Mouse (Mus musculus): ENCODE results near the gene Mxd3. TPM values are rescaled to one million over a fixed set of nuclear protein-coding genes. Genes with fewer than 3 reads are reported as not detected.

Gene Mxd3
- polyA plus RNA-seq, 1 experiment from 2014 or later: 8.5 TPM

DNA sequence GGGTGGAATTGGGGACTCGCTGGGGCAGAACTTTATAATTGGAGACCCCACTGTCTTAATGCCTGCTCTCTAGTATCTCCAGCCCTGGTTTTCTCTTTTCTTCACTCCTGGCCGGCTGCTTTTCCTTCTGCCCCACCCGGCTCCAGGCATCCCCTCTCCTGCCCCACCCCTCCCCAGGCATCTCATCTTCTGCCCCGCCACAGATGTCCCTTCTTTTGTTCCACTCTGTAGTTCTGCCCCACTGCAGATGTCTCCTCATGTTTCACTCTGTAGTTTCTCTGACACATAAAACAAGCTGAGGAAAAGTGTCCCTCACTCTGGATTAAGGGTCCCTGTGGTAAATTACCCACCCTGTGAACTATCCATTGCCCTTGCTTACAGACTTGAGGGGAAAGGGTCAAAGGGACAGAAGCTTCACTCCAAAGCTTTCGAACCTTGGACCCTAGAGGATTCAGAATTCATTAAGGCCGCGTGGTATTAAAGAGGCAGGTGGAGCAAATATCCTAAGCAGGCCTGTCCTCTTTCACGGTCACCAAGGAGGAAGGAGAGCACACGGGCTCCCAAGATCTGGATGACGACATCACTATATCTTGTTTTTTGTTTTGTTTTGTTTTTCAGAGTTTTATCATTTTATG lies 7.8 kb upstream of the Mxd3 start:
- no peak overlapping the region for H3K4me3 ChIP-seq (ENCODE audit: low read depth, low read length)
- no peak overlapping the region for H3K9ac ChIP-seq (ENCODE audit: low read depth, low read length)
- H3K27ac ChIP-seq (ENCODE audit: low read depth, low read length): no peak overlapping the region
- H3K9me3 ChIP-seq (ENCODE audit: control insufficient read depth): no peaks in the 10 kb centered on the region
- no peaks in the 10 kb centered on the region for H3K4me1 ChIP-seq (replicated peaks; ENCODE audit: control insufficient read depth, insufficient read depth, low read length)
- no peak for ATAC-seq
- no peak overlapping the region for H3K4me2 ChIP-seq (replicated peaks; ENCODE audit: low read depth)
- TF ChIP-seq CTCF (IDR thresholded peaks at IDR 0.05; ENCODE audit: low read depth): no peak
- WGBS: 56% methylated on average over 10 of the region's 10 CpGs
- no peaks in the 10 kb centered on the region for H3K27me3 ChIP-seq (replicated peaks; ENCODE audit: control insufficient read depth, insufficient read depth, low read length)
- H3K36me3 ChIP-seq (ENCODE audit: control insufficient read depth, insufficient read depth): no peaks in the 10 kb centered on the region

DNA sequence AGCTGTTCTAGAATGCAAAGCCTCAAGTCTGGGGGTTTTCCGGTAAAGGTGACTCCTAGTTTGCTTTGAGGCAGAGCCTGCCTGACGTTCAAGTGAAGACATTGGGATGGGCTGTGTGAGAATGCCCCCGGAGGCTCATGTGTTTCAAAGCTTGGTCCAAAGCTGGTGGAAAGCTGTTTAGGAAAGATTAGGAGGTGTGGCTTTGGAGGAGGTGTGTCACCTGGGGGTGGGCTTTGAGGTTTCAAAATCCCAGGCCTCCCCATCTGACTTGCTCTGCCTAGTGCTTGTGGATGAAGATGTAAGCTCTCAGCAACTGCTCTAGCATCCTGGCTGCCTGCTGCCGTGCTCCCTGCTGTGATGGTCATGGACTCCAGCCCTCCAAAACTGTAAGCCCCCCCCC lies 6.1 kb upstream of the Mxd3 start:
- Histone ChIP-seq H3K9ac (ENCODE audit: low read depth, low read length) (no peak overlapping the region), H3K27ac (ENCODE audit: low read depth, low read length) (no peak overlapping the region), H3K4me3 (ENCODE audit: low read depth, low read length) (no peak overlapping the region), H3K4me1 (replicated peaks; ENCODE audit: control insufficient read depth, insufficient read depth, low read length) (no peaks in the 10 kb centered on the region), H3K9me3 (ENCODE audit: control insufficient read depth) (no peaks in the 10 kb centered on the region), H3K36me3 (ENCODE audit: control insufficient read depth, insufficient read depth) (no peaks in the 10 kb centered on the region), H3K4me2 (replicated peaks; ENCODE audit: low read depth) (no peak overlapping the region), H3K27me3 (replicated peaks; ENCODE audit: control insufficient read depth, insufficient read depth, low read length) (no peaks in the 10 kb centered on the region)
- TF ChIP-seq CTCF (IDR thresholded peaks at IDR 0.05; ENCODE audit: low read depth): no peak
- WGBS: 85% methylated on average over 4 of the region's 4 CpGs
- ATAC-seq: no peak

DNA sequence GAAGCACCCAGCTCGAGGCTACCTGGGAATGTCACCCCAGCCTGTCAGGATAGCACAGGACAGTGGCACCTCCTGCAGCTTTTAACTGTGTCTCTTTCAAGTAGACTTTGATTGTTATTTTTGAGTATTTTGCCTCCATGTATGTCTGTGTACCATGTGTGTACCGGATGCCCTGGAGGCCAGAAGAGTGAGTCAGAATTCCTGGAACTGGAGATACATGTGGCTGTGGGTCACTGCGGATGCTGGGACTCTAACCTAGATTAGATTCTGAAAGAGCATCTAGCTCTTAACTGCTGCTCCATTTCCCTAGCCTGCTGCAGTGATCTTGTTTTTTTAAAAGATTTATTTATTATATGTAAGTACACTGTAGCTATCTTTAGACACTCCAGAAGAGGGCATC lies 2.7 kb upstream of the Mxd3 start:
- Histone ChIP-seq H3K9me3 (ENCODE audit: control insufficient read depth) (no peaks in the 10 kb centered on the region), H3K4me1 (replicated peaks; ENCODE audit: control insufficient read depth, insufficient read depth, low read length) (peaks cover 8% of the 10 kb centered on the region), H3K9ac (ENCODE audit: low read depth, low read length) (no peak overlapping the region), H3K27me3 (replicated peaks; ENCODE audit: control insufficient read depth, insufficient read depth, low read length) (no peaks in the 10 kb centered on the region), H3K27ac (ENCODE audit: low read depth, low read length) (no peak overlapping the region), H3K36me3 (ENCODE audit: control insufficient read depth, insufficient read depth) (no peaks in the 10 kb centered on the region), H3K4me2 (replicated peaks; ENCODE audit: low read depth) (no peak overlapping the region), H3K4me3 (ENCODE audit: low read depth, low read length) (no peak overlapping the region)
- ATAC-seq: no peak
- 86% methylated on average over 3 of the region's 3 CpGs for whole genome bisulfite sequencing
- no peak for TF ChIP-seq CTCF (IDR thresholded peaks at IDR 0.05; ENCODE audit: low read depth)

DNA sequence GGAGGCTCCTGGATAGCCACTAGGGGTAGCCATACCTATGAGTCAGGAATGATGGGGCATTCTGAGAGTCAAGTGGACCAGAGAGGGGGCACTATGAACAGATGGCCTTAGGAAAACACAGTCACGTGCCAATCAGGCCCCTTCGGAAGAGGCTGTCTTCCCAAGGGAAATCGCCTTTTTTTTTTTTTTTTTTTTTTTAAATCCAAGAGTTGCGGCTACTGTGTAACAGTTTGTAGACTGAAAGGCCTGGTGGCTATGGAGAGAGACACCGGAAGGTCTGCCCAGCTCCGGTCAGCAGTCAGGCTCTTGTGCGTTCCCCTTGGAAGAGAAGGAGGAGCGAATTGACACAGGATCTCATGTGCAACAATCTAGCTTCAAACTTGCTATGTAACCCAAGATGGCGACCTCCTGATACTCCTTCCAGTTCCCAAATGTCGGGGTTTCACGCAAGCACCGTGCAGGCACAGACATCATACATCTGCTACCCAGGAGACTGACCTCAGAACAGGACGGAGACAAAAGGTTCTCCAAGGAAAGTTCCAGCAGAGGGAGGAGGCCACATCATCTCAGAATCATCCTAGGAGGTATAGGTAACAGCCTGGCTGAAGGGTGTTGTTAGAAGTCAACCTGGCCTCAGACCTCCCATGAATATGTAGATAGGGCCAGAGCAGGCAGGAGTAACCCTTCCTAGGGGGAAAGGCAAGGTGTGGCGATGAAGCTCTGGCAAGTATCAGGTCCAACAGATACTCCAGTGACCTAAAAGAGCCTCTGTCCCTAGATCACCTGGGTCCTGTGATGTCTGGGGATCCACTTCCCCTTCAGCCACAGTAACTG lies 1.2 kb upstream of the Mxd3 start:
- H3K4me2 ChIP-seq (replicated peaks; ENCODE audit: low read depth): peak overlapping the region; percentile 93
- H3K27me3 ChIP-seq (replicated peaks; ENCODE audit: control insufficient read depth, insufficient read depth, low read length): no peaks in the 10 kb centered on the region
- H3K36me3 ChIP-seq (ENCODE audit: control insufficient read depth, insufficient read depth): peaks cover 6% of the 10 kb centered on the region
- peak; percentile 62 for TF ChIP-seq CTCF (IDR thresholded peaks at IDR 0.05; ENCODE audit: low read depth)
- no peak for ATAC-seq
- H3K4me1 ChIP-seq (replicated peaks; ENCODE audit: control insufficient read depth, insufficient read depth, low read length): peaks cover 8% of the 10 kb centered on the region
- H3K27ac ChIP-seq (ENCODE audit: low read depth, low read length): no peak overlapping the region
- no peaks in the 10 kb centered on the region for H3K9me3 ChIP-seq (ENCODE audit: control insufficient read depth)
- peak overlapping the region; percentile 68 for H3K4me3 ChIP-seq (ENCODE audit: low read depth, low read length)
- no peak overlapping the region for H3K9ac ChIP-seq (ENCODE audit: low read depth, low read length)
- 59% methylated on average over 14 of the region's 14 CpGs for WGBS

DNA sequence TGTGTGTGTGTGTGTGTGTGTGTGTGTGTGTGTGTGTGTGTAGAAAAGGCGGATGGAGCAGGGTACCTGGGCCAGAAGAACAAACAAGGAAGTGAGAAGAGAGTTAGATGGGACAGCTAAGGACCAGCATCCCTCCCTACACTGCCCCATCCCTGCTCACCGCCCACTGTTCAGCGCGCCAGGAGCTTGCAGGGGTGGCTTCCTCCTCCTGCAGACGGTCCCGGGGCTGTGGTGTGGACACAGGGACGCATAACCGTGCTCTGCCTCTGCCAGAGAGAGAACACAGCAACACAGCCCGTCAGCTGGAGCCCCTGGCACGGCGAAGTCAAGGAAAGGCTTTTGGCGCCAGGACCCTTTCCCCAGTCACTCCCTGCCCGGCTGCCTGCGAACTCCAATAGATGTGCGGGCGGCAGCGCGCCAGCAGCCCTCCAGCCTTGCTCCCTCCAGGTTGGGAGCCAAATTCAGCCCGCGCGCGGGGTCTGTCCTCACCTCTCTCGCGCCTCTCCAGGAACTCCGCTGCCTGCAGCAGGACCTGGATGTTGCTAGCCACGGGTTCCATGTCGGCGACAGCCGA lies 427 bp downstream of the Mxd3 start:
- H3K9ac ChIP-seq (ENCODE audit: low read depth, low read length): peak overlapping the region; percentile 48
- no peak for ATAC-seq
- H3K4me3 ChIP-seq (ENCODE audit: low read depth, low read length): peak overlapping the region; percentile 68
- H3K9me3 ChIP-seq (ENCODE audit: control insufficient read depth): no peaks in the 10 kb centered on the region
- WGBS: 1% methylated on average over 29 of the region's 29 CpGs
- peaks cover 8% of the 10 kb centered on the region for H3K4me1 ChIP-seq (replicated peaks; ENCODE audit: control insufficient read depth, insufficient read depth, low read length)
- no peaks in the 10 kb centered on the region for H3K27me3 ChIP-seq (replicated peaks; ENCODE audit: control insufficient read depth, insufficient read depth, low read length)
- TF ChIP-seq CTCF (IDR thresholded peaks at IDR 0.05; ENCODE audit: low read depth): no peak
- peaks cover 20% of the 10 kb centered on the region for H3K36me3 ChIP-seq (ENCODE audit: control insufficient read depth, insufficient read depth)
- H3K4me2 ChIP-seq (replicated peaks; ENCODE audit: low read depth): peak overlapping the region; percentile 93
- H3K27ac ChIP-seq (ENCODE audit: low read depth, low read length): no peak overlapping the region

DNA sequence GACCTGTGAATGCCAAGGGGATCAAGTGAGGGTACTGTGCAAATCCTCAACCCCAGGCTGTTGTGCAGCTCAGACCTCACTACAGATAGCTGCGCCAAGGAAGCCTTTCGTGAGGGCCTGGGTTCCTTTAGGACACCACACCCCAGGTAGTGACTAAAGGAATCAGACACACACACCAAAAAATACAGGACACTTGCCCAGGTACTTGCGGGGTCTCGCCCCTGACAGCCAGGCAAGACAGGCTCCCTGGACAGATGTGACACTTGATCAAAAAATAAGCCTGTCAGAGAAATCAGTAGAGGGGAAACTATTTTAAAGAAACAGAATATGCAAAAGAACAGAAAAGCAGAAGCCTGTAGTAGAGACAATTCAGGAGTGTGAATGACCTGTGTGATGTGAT lies 982 bp downstream of the Mxd3 start:
- H3K27ac ChIP-seq (ENCODE audit: low read depth, low read length): no peak overlapping the region
- H3K4me3 ChIP-seq (ENCODE audit: low read depth, low read length): peak overlapping the region; percentile 68; the same call in 1 of the 2 replicates
- H3K27me3 ChIP-seq (replicated peaks; ENCODE audit: control insufficient read depth, insufficient read depth, low read length): no peaks in the 10 kb centered on the region
- WGBS: 94% methylated on average over 4 of the region's 4 CpGs
- no peak for TF ChIP-seq CTCF (IDR thresholded peaks at IDR 0.05; ENCODE audit: low read depth)
- H3K36me3 ChIP-seq (ENCODE audit: control insufficient read depth, insufficient read depth): peaks cover 24% of the 10 kb centered on the region
- no peak for ATAC-seq
- no peak overlapping the region for H3K9ac ChIP-seq (ENCODE audit: low read depth, low read length)
- peak overlapping the region; percentile 93 for H3K4me2 ChIP-seq (replicated peaks; ENCODE audit: low read depth)
- H3K9me3 ChIP-seq (ENCODE audit: control insufficient read depth): no peaks in the 10 kb centered on the region
- peaks cover 8% of the 10 kb centered on the region for H3K4me1 ChIP-seq (replicated peaks; ENCODE audit: control insufficient read depth, insufficient read depth, low read length)

Measured in intestine, postnatal 0 days (tissue).